Mouse (Mus musculus): ENCODE results near the gene Dpyd. TPM values are rescaled to one million over a fixed set of nuclear protein-coding genes. Genes with fewer than 3 reads are reported as not detected.

The Dpyd gene
- total RNA-seq, 2 experiments from 2014 or later: not detected

- ATAC-seq (replicated peaks; ENCODE audit: poor library complexity): no peak
These were observed 771.7 kb downstream of the Dpyd start for GRCm38 (mm10) chr3:119333335-119334305.

GRCm38 (mm10) chr3:119361555-119362385, 799.8 kb downstream of the Dpyd start:
- ATAC-seq (replicated peaks; ENCODE audit: poor library complexity): no peak

DNA sequence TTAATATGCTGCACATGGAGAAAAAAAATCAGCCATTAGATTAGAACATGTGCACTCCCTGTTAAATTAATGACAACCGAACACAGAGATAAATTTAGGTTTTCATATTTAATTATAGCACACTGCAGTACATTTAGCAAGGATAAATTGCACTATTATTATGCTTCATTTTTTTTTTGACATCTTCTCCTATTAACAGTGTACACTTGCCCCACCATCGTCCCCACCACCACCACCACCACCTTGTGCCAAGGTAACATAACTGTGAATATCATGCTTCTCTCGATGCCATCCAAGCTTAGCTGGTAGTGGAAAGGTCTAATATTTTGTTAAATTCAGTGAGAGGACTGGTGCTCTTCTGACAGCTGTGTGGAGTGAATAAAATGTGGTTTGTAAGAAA, 800.5 kb downstream of the Dpyd start:
- no peak for ATAC-seq (replicated peaks; ENCODE audit: poor library complexity)

GRCm38 (mm10) chr3:119368931-119369330, 807.0 kb downstream of the Dpyd start:
- ATAC-seq (replicated peaks; ENCODE audit: poor library complexity): no peak

DNA sequence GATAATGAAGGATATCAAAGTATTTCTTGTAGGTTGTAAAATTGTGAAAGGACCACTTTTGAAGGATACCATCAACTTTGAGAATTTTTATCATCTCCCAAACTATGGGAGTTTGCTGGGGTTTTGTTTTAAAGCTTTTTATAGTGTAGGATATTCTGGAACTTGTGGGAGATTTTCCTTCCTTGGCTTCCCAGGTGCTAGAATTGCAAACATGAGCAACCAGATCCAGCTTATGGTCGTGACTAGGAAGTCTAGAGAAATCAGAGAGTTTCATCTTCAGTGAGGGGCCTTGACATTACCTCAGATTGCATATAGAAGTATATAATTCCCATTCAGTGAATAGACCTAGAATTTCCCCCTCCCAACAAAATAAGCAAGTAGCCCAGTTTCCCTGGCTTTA, 819.2 kb downstream of the Dpyd start:
- no peak for ATAC-seq (replicated peaks; ENCODE audit: poor library complexity)

GRCm38 (mm10) chr3:119382395-119382794, 820.5 kb downstream of the Dpyd start:
- ATAC-seq (replicated peaks; ENCODE audit: poor library complexity): no peak

GRCm38 (mm10) chr3:119387332-119388105, 825.6 kb downstream of the Dpyd start:
- ATAC-seq (replicated peaks; ENCODE audit: poor library complexity): no peak

GRCm38 (mm10) chr3:119397205-119397604, 835.3 kb downstream of the Dpyd start:
- no peak for ATAC-seq (replicated peaks; ENCODE audit: poor library complexity)

GRCm38 (mm10) chr3:119402836-119403728, 841.2 kb downstream of the Dpyd start:
- no peak for ATAC-seq (replicated peaks; ENCODE audit: poor library complexity)

DNA sequence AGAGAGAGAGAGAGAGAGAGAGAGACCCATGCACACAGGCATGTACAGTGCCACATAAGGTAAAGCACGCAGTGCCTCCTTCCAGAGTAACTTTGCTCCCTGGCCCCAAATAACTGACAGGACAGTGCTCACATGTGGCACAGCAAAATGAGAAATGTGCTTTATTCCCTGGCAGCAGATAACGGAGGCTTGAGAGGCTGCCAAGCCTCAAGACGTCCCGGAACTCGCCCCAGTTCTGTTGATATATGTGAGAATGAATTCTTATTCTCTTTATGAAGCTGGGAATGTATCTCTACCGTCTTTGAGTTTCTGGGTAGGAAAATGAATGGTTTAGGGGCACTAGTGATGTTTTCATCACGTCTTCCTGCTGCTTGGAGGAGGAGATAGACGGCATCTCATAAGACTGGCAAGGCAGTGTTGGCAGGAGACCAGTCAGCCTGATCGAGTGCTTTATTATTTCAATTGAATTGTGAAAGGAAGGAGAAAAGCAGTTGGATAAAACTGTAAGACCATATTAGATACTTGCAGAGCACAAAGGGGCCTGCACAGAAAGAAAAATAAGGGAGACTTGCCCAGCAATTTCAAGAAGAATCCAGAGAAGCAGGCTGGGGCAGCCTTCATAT, 857.3 kb downstream of the Dpyd start:
- no peak for ATAC-seq (replicated peaks; ENCODE audit: poor library complexity)

DNA sequence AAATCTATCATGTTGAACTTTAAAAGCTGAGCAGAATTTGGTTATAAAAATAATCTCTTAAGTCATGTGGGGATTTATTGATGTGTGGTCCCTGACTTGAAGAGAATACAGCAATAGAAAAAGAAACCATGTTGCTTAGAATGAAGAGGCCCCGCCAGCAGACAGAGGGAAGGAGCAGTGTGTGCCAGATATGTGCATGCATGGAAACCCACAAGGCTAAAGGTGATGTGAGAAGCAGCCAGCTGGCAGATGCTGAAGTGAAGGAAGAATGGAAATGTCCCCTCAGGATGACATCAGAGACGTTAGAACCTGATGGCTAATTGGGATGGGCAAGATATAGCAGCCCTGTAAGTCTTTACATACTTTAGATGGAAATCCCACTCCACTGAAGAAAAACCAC, 857.8 kb downstream of the Dpyd start:
- ATAC-seq (replicated peaks; ENCODE audit: poor library complexity): no peak

GRCm38 (mm10) chr3:119431339-119431738, 869.4 kb downstream of the Dpyd start:
- ATAC-seq (replicated peaks; ENCODE audit: poor library complexity): no peak

DNA sequence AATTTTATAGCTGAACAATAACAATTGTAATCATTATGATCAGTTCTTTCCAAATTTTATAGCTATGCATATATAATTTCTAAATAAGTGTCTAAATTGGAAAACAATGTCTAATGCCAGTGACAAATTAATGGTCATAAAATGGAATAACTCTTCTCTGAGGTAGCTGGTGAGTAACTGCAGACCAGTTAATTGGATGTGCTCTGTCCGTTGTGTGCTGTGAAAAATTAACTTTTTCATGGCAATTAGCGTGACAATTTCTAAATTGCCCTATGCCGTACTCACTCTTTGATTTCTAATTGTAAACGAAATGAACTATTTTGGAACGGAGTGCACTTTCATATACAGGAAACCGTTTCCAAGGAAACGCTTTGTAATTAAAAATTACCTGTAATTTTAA, 869.8 kb downstream of the Dpyd start:
- ATAC-seq (replicated peaks; ENCODE audit: poor library complexity): no peak

DNA sequence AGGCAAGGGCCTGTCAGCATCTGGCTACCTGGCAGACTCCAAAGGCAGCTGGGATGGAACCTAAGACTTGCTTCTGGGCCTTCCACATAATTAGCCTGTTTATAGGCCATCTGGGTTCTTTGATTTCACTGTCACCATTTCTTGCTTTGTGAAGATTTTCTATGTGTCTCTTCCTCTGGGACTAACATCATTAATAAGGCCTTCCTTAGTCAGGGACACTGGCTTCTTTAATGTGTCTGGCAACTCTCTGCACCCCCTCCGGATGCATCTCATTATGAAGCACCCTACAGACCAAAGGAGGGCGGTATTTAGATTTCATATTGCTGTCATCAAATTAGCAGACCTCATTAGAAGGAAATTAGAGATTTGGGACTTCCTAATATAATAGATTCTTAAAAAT, 885.6 kb downstream of the Dpyd start:
- ATAC-seq (replicated peaks; ENCODE audit: poor library complexity): no peak

- ATAC-seq (replicated peaks; ENCODE audit: poor library complexity): no peak
These were observed 902.1 kb downstream of the Dpyd start for GRCm38 (mm10) chr3:119464073-119464472.

DNA sequence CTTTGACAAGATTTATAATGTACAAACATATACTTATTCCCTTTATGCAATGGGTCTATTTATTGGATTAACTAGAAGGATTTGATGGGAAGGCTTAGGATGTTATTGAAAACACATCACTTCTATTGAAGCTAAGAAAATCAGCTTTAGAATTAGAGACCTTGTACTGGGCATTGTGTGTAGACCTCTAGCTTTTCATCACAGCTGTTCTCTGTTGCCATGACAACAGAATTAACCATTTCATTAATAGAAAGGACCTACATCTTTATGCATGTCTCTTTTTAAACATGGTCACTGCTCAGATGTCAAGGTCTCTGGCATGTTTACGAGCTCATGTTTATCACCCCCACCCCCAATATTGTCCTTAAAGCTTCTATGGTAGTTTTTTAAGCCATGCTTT, 902.5 kb downstream of the Dpyd start:
- no peak for ATAC-seq (replicated peaks; ENCODE audit: poor library complexity)

GRCm38 (mm10) chr3:119467723-119468122, 905.8 kb downstream of the Dpyd start:
- no peak for ATAC-seq (replicated peaks; ENCODE audit: poor library complexity)

Data from megakaryocyte progenitor cell, adult 5-6 weeks (primary cell).